Mouse (Mus musculus) stomach, postnatal 0 days (tissue): Measurements from ENCODE around the gene Fbxo11.

Source experiments
- CTCF ChIP-seq: IDR thresholded peaks from 2 replicates; pipeline ENCODE4 v1.5.1; 2016; ENCODE audit warnings: antibody characterized with exemption, low read depth, mild to moderate bottlenecking, moderate library complexity
- EP300 ChIP-seq: optimal IDR thresholded peaks from 2 replicates; pipeline ENCODE3; 2016; ENCODE audit warnings: antibody characterized with exemption

DNA sequence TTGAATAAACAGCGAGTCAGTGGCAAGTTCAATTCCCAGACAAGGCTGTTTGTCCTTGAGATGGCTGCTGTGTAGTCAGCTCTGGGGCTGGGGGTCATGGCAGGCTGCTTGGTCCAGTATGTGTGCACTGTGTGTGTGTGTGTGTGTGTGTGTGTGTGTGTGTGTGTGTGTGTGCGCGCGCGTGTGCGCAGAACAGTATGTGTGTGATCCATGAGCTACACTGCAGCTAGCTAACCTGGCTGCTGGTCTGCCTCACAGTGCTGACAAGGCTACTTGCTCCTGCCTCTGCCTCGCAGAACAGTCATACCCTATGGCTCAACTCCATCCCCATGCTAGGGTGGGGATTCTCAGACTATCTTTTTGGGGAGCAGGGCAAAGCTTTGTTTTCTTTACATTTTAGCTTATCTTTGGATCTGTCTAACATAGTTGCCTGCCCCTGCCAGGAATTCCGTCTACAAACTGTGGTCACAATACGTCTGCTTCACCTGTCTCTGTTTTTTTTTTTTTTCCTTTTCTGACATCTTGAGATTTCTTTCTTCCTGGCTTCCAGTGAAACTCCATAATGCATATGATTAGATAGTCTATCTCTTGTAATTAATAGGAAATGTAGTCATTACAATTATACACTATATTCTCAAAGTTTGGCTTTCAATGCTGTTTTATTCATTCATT, 33.2 kb upstream of the Fbxo11 start:
- TF ChIP-seq CTCF (no peak), EP300 (no peak)
